Mouse (Mus musculus): ENCODE results near the gene Grin3a.

- TF ChIP-seq POLR2A (IDR thresholded peaks at IDR 0.05; ENCODE audit: extremely low read depth, insufficient read depth, low read length) = no peak
- no peak for TF ChIP-seq CTCF (IDR thresholded peaks at IDR 0.05; ENCODE audit: low read depth, low read length)
Observed at GRCm38 (mm10) chr4:49632139-49632481, 213.4 kb downstream of the Grin3a start.
